Mouse (Mus musculus) liver, adult 2 months (tissue): ENCODE data around the gene Rgs7. TPM values are rescaled to one million over a fixed set of nuclear protein-coding genes. Genes with fewer than 3 reads are reported as not detected.
A peak's percentile ranks its signal among the peaks of the same experiment; 100 is the strongest.

Source experiments
- DNase-seq: peaks from one replicate; pipeline ENCODE4 v3.0.0-alpha.2; 2011; ENCODE audit warnings: low read depth, low spot score; ENCODE audit errors: extremely low read depth
- H3K27ac ChIP-seq: fragments of 200-500 bp; replicated peaks from 2 replicates; pipeline ENCODE4 v1.5.1; 2012; ENCODE audit warnings: low read depth, mild to moderate bottlenecking, control low read depth, inconsistent platforms, low read length; ENCODE audit not compliant: insufficient read depth
- H3K27me3 ChIP-seq: fragments of 200-500 bp; 2 replicates; pipeline ENCODE4 v1.6.1; 2012; ENCODE audit warnings: mild to moderate bottlenecking, moderate library complexity, low read length, inconsistent platforms; ENCODE audit not compliant: control insufficient read depth, insufficient read depth
- H3K36me3 ChIP-seq: fragments of 200-500 bp; 2 replicates; pipeline ENCODE4 v1.6.1; 2012; ENCODE audit warnings: low read length, inconsistent platforms; ENCODE audit not compliant: control insufficient read depth, insufficient read depth
- H3K4me1 ChIP-seq: fragments of 200-500 bp; 2 replicates; pipeline ENCODE4 v1.6.1; 2011; ENCODE audit warnings: low read length; ENCODE audit not compliant: control insufficient read depth, insufficient read depth
- H3K4me3 ChIP-seq: fragments of 200-500 bp; 2 replicates; pipeline ENCODE4 v1.5.1; 2011; ENCODE audit warnings: low read depth, mild to moderate bottlenecking, control low read depth, low read length, moderate library complexity; ENCODE audit not compliant: insufficient read depth
- H3K79me2 ChIP-seq: fragments of 200-500 bp; 2 replicates; pipeline ENCODE4 v1.6.1; 2012; ENCODE audit warnings: inconsistent platforms, mild to moderate bottlenecking, low read length, moderate library complexity; ENCODE audit not compliant: control insufficient read depth, insufficient read depth
- H3K9ac ChIP-seq: fragments of 200-500 bp; 2 replicates; pipeline ENCODE4 v1.6.1; 2012; ENCODE audit warnings: low read depth, mild to moderate bottlenecking, control low read depth, inconsistent platforms, low read length
- CTCF ChIP-seq: fragments of 200-500 bp; IDR thresholded peaks from 2 replicates; pipeline ENCODE4 v1.5.1; 2011; ENCODE audit warnings: low read depth, low read length, control low read depth
- POLR2A ChIP-seq: fragments of 200-500 bp; IDR thresholded peaks from 2 replicates; pipeline ENCODE4 v1.6.1; 2011; ENCODE audit warnings: low read length, control low read depth; ENCODE audit not compliant: insufficient read depth; ENCODE audit errors: extremely low read depth
- WGBS: fragments of 180-500 bp; shearing (Covaris S2); methylation state at CpG from one replicate; pipeline ENCODE4 v1.1.7; 2018; 5-methylcytosine and 5-hydroxymethylcytosine counted together
- polyA plus RNA-seq: library from polyadenylated mRNA; depleted of rRNA; stranded (reverse); fragments of >200 nt; gene quantifications from 2 replicates; pipeline ENCODE4 v1.2.3, GENCODE M21; 2012; rRNA removed
- total RNA-seq: library from RNA; depleted of rRNA; stranded (reverse); fragments of >200 nt; gene quantifications from 2 replicates; pipeline ENCODE4 v1.2.3, GENCODE M21; 2014; rRNA removed

Rgs7 gene
- total RNA-seq, result 0.09 and 0.40 TPM in 2 replicates
- 0.11 TPM in 1 of 2 replicates, not detected in the other for polyA plus RNA-seq

- H3K79me2 ChIP-seq, result no peaks in the 10 kb centered on the region
- whole genome bisulfite sequencing, result 2% methylated on average over 82 of the region's 82 CpGs
- no peak within 1 kb of the TSS for H3K27ac ChIP-seq
- no peaks in the 10 kb centered on the region for H3K36me3 ChIP-seq
- DNase-seq, result peak; percentile 13
- H3K4me1 ChIP-seq, result 0 out of 2 replicates have a peak, but pooled peaks cover 2% of the 10 kb centered on the region
- H3K4me3 ChIP-seq, result peak within 1 kb of the TSS; percentile 64
- peak within 1 kb of the TSS; percentile 53 for H3K9ac ChIP-seq
- TF ChIP-seq CTCF (no peak), POLR2A (no peak)
- H3K27me3 ChIP-seq, result peaks cover 3% of the 10 kb centered on the region
Observed at GRCm38 (mm10) chr1:175491861-175492682, at the start of gene Rgs7. Gene Rgs7 (minus strand): TSS chr1:175492500.

- Histone ChIP-seq H3K4me1 (no peaks in the 10 kb centered on the region), H3K4me3 (no peak overlapping the region), H3K36me3 (no peaks in the 10 kb centered on the region), H3K27me3 (no peaks in the 10 kb centered on the region), H3K9ac (no peak overlapping the region), H3K27ac (no peak overlapping the region), H3K79me2 (no peaks in the 10 kb centered on the region)
- no peak for DNase-seq
- 88% methylated on average over 5 of the region's 5 CpGs for WGBS
- TF ChIP-seq POLR2A, result no peak
- no peak for TF ChIP-seq CTCF
Observed at GRCm38 (mm10) chr1:175540700-175541099, 48.4 kb upstream of the Rgs7 start.

- no peak for DNase-seq
- Histone ChIP-seq H3K27me3 (no peaks in the 10 kb centered on the region), H3K27ac (no peak overlapping the region), H3K79me2 (no peaks in the 10 kb centered on the region), H3K36me3 (no peaks in the 10 kb centered on the region), H3K4me1 (no peaks in the 10 kb centered on the region), H3K4me3 (no peak overlapping the region), H3K9ac (no peak overlapping the region)
- 20% methylated on average over 1 of the region's 1 CpGs for WGBS
- TF ChIP-seq CTCF, result no peak
- no peak for TF ChIP-seq POLR2A
Observed at GRCm38 (mm10) chr1:175537321-175537720, 45.0 kb upstream of the Rgs7 start.

- H3K36me3 ChIP-seq, result no peaks in the 10 kb centered on the region
- 12% methylated on average over 1 of the region's 1 CpGs for WGBS
- H3K27ac ChIP-seq, result no peak overlapping the region
- no peaks in the 10 kb centered on the region for H3K79me2 ChIP-seq
- no peak overlapping the region for H3K4me3 ChIP-seq
- H3K27me3 ChIP-seq, result no peaks in the 10 kb centered on the region
- H3K9ac ChIP-seq, result no peak overlapping the region
- peak; percentile 79 for DNase-seq
- peaks cover 5% of the 10 kb centered on the region for H3K4me1 ChIP-seq
- TF ChIP-seq POLR2A (no peak), CTCF (no peak)
Observed at GRCm38 (mm10) chr1:175529858-175530257, 37.6 kb upstream of the Rgs7 start.

- peaks cover 5% of the 10 kb centered on the region for H3K4me1 ChIP-seq
- TF ChIP-seq CTCF, result no peak
- TF ChIP-seq POLR2A, result no peak
- no peaks in the 10 kb centered on the region for H3K79me2 ChIP-seq
- no peaks in the 10 kb centered on the region for H3K27me3 ChIP-seq
- no peak overlapping the region for H3K4me3 ChIP-seq
- H3K36me3 ChIP-seq, result no peaks in the 10 kb centered on the region
- no peak for DNase-seq
- 90% methylated on average over 3 of the region's 3 CpGs for WGBS
- H3K9ac ChIP-seq, result no peak overlapping the region
- no peak overlapping the region for H3K27ac ChIP-seq
Observed at GRCm38 (mm10) chr1:175524626-175525294, 32.5 kb upstream of the Rgs7 start.

- H3K79me2 ChIP-seq, result no peaks in the 10 kb centered on the region
Observed at GRCm38 (mm10) chr1:175523572-175523971, 31.3 kb upstream of the Rgs7 start.

More at GRCm38 (mm10) chr1:175523572-175523971, 31.3 kb upstream of the Rgs7 start:
- no peak overlapping the region for H3K9ac ChIP-seq
- H3K36me3 ChIP-seq, result no peaks in the 10 kb centered on the region
- H3K27ac ChIP-seq, result no peak overlapping the region
- no peak for TF ChIP-seq CTCF
- no peak for TF ChIP-seq POLR2A
- DNase-seq, result no peak
- no peaks in the 10 kb centered on the region for H3K27me3 ChIP-seq
- WGBS, result 29% methylated on average over 2 of the region's 2 CpGs
- H3K4me3 ChIP-seq, result no peak overlapping the region
- no peaks in the 10 kb centered on the region for H3K4me1 ChIP-seq
